Mouse (Mus musculus) forebrain, embryonic 11.5 days (tissue): ENCODE measurements at regions not wholly inside any gene's neighbourhood (a gene's known extent, or its start where the extent isn't known, plus 50 kb on each side); places are given as distances from the start of the nearest gene placed in this dataset. TPM values are rescaled to one million over a fixed set of nuclear protein-coding genes. Genes with fewer than 3 reads are reported as not detected.

Source experiments
- ATAC-seq: fragments of 200-750 bp; cut with Nextera tagmentation; replicated peaks from 2 replicates; pipeline ENCODE4 v1.8.0; 2017; ENCODE audit warnings: moderate TSS enrichment; ENCODE audit not compliant: low FRiP score
- DNase-seq: peaks from one replicate; pipeline ENCODE4 v3.0.0-alpha.2; 2017; ENCODE audit warnings: low spot score
- H3K27ac ChIP-seq: fragments of 300-500 bp; sonication (generic); 2 replicates; pipeline ENCODE4 v1.5.1; 2014; ENCODE audit warnings: low read depth, low read length
- H3K27me3 ChIP-seq: fragments of 300-500 bp; sonication (generic); 2 replicates; pipeline ENCODE4 v1.6.1; 2014; ENCODE audit warnings: mild to moderate bottlenecking, low read length, mixed read lengths; ENCODE audit not compliant: control insufficient read depth, insufficient read depth
- H3K36me3 ChIP-seq: fragments of 300-500 bp; sonication (generic); 2 replicates; pipeline ENCODE4 v1.6.1; 2014; ENCODE audit warnings: mild to moderate bottlenecking, low read length, moderate library complexity, mixed read lengths; ENCODE audit not compliant: control insufficient read depth, insufficient read depth
- H3K4me1 ChIP-seq: fragments of 300-500 bp; sonication (generic); replicated peaks from 2 replicates; pipeline ENCODE4 v1.6.1; 2014; ENCODE audit warnings: low read length, mixed read lengths; ENCODE audit not compliant: control insufficient read depth, insufficient read depth
- H3K4me2 ChIP-seq: fragments of 300-500 bp; sonication (generic); 2 replicates; pipeline ENCODE4 v1.6.1; 2014; ENCODE audit warnings: low read depth, mild to moderate bottlenecking, low read length, moderate library complexity, mixed read lengths; ENCODE audit not compliant: severe bottlenecking
- H3K4me3 ChIP-seq: fragments of 300-500 bp; sonication (generic); 2 replicates; pipeline ENCODE4 v1.5.1; 2014; ENCODE audit warnings: low read depth, low read length
- H3K9ac ChIP-seq: fragments of 300-500 bp; sonication (generic); 2 replicates; pipeline ENCODE4 v1.6.1; 2014; ENCODE audit warnings: low read length
- H3K9me3 ChIP-seq: fragments of 300-500 bp; sonication (generic); 2 replicates; pipeline ENCODE4 v1.6.1; 2016; ENCODE audit warnings: low read length, mixed read lengths; ENCODE audit not compliant: control insufficient read depth
- WGBS: fragments of 180-500 bp; shearing (Covaris S2); extraction: QIAGEN DNeasy Blood & Tissue Kit; methylation state at CpG from one replicate; pipeline ENCODE4 v1.1.7; 2014; 5-methylcytosine and 5-hydroxymethylcytosine counted together
- microRNA-seq: library from miRNA; unstranded; fragments of <30 nt; microRNA quantifications from one replicate; pipeline ENCODE4, GENCODE M21; 2016; ENCODE audit not compliant: insufficient number of aligned reads

GRCm38 (mm10) chr10:46403883-46404282 is 826.3 kb downstream of the Hace1 start:
- Histone ChIP-seq H3K9ac (no peak overlapping the region), H3K4me1 (no peaks in the 10 kb centered on the region), H3K9me3 (no peaks in the 10 kb centered on the region), H3K4me3 (no peak overlapping the region), H3K27ac (no peak overlapping the region), H3K27me3 (no peaks in the 10 kb centered on the region), H3K36me3 (no peaks in the 10 kb centered on the region), H3K4me2 (no peak overlapping the region)
- ATAC-seq (no peak), DNase-seq (no peak)
- WGBS: 90% methylated on average over 2 of the region's 2 CpGs

Small RNA genes in the stretch of these regions (microRNA-seq; reads per million reads assigned to microRNA genes)
- gene Gm27410: not detected
